Mouse (Mus musculus) megakaryocyte-erythroid progenitor cell, adult 5-6 weeks (primary cell): ENCODE data around the gene Olfr503. TPM values are rescaled to one million over a fixed set of nuclear protein-coding genes. Genes with fewer than 3 reads are reported as not detected.
"Not testable (repeated sequence)": the region's sequence is repeated elsewhere in the genome, so short reads cannot be mapped to it uniquely, and the experiment has no call there.

ENCODE experiments used
- ATAC-seq: replicated peaks from 2 replicates; pipeline ENCODE4 v1.8.0; 2016; ENCODE audit warnings: mild to moderate bottlenecking, inconsistent platforms; ENCODE audit not compliant: severe bottlenecking, poor library complexity, low FRiP score, low TSS enrichment
- total RNA-seq, 2 experiments: library from RNA; stranded (forward) in 1 of 2; stranded (reverse) in 1 of 2; fragments of 200-1000, 215-1000 nt in 1 of 2; fragments of >200 nt in 1 of 2; fragmentation: Nextera tagmentation in 1 of 2; gene quantifications; 2 replicates each; pipeline ENCODE4 v1.2.3; 2014 to 2017

Gene Olfr503
- total RNA-seq (2014; fragmentation: Nextera tagmentation) (not detected in 2 replicates), total RNA-seq (2017) (not detected in 2 replicates)

DNA sequence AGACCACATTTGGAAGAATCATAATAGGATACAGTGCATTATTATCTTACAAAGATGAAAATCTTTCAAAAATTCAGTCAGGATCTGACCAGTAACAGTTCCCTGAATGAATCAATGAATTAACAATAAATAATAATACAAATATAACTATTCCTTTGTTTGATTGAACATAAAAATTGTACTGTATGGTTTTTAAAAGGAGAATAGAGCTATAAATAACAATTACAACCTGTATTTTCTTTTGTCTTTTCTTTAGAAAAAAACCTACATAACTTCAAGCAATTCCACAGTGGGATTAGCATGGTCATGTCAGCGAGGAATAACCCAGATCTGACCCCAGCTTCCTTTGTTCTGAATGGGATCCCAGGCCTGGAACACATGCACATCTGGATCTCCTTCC, at the start of gene Olfr503:
Gene Olfr503 (plus strand): TSS at position 301 of the 400 bp plus-strand sequence.
- not testable (repeated sequence) for ATAC-seq

GRCm38 (mm10) chr7:108524965-108525364, 19.4 kb upstream of the Olfr503 start, which contains the start of gene Olfr502:
Gene Olfr502, minus strand, starts transcription at chr7:108525065.
- no peak for ATAC-seq

- ATAC-seq, result no peak
Observed at GRCm38 (mm10) chr7:108542416-108542815, 1.9 kb upstream of the Olfr503 start.

DNA sequence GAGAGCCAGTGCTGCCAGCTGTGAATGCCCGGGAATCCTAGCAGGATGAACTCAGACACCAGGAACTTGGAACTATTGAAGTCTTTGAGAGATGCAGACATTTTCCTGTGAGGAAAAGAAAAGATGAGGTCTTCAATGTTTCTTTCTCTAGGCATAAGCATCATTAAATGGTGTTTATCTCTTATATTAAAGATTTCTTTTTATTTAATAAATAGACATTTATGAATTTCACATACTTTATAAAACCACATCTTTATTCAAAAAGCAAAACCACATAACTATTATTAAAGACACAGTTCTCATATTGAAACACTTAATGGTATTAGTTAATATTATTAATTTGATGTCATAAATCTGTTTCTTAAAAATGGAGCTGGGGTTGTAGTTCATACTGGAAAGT, 21.4 kb downstream of the Olfr503 start, which contains the start of gene Olfr504:
Gene Olfr504 (minus strand): TSS at position 101 of the 400 bp plus-strand sequence.
- ATAC-seq, result no peak

DNA sequence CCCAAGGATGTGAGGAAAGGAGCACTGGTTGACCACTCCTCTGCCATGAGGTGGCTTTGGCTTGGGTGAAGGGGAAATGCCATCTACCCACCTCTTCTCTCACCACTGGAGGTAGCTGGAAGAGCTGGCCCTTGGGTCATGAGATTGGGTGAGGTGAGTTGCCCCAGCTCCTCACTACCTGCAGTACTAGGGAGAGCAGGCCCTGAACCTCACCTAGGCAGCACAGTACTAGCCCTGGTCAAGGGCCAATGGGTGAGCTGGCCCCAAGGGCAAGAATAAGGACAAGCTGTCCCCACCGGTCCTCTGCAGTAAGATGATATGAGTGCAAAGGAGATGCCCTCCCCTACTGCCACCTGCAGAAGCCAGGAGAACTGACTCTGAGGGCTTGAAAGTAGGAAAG, 45.5 kb downstream of the Olfr503 start:
- ATAC-seq, result no peak

Other genes starting within 250 kb of the Olfr503 start
- not detected in 2 replicates for gene Olfr491, start 231.1 kb upstream of the Olfr503 start, total RNA-seq (2014; fragmentation: Nextera tagmentation)
- not detected in 2 replicates for gene Olfr491, start 231.1 kb upstream of the Olfr503 start, total RNA-seq (2017)
- not detected in 2 replicates for gene Olfr492, start 220.9 kb upstream of the Olfr503 start, total RNA-seq (2014; fragmentation: Nextera tagmentation)
- not detected in 2 replicates for gene Olfr492, start 220.9 kb upstream of the Olfr503 start, total RNA-seq (2017)
- gene Olfr493, start 197.5 kb upstream of the Olfr503 start, total RNA-seq (2014; fragmentation: Nextera tagmentation), result not detected in 2 replicates
- not detected in 2 replicates for gene Olfr493, start 197.5 kb upstream of the Olfr503 start, total RNA-seq (2017)
- gene Olfr494, start 179.2 kb upstream of the Olfr503 start, total RNA-seq (2014; fragmentation: Nextera tagmentation), result not detected in 2 replicates
- gene Olfr494, start 179.2 kb upstream of the Olfr503 start, total RNA-seq (2017), result not detected in 2 replicates
- not detected in 2 replicates for gene Olfr495, start 151.4 kb upstream of the Olfr503 start, total RNA-seq (2014; fragmentation: Nextera tagmentation)
- gene Olfr495, start 151.4 kb upstream of the Olfr503 start, total RNA-seq (2017), result not detected in 2 replicates
- not detected in 2 replicates for gene Olfr497, start 124.1 kb upstream of the Olfr503 start, total RNA-seq (2014; fragmentation: Nextera tagmentation)
- not detected in 2 replicates for gene Olfr497, start 124.1 kb upstream of the Olfr503 start, total RNA-seq (2017)
- gene Olfr498, start 79.2 kb upstream of the Olfr503 start, total RNA-seq (2014; fragmentation: Nextera tagmentation), result not detected in 2 replicates
- gene Olfr498, start 79.2 kb upstream of the Olfr503 start, total RNA-seq (2017), result not detected in 2 replicates
- gene Olfr502, start 19.5 kb upstream of the Olfr503 start, total RNA-seq (2014; fragmentation: Nextera tagmentation), result not detected in 2 replicates
- not detected in 2 replicates for gene Olfr502, start 19.5 kb upstream of the Olfr503 start, total RNA-seq (2017)
- not detected in 2 replicates for gene Olfr504, start 21.3 kb downstream of the Olfr503 start, total RNA-seq (2014; fragmentation: Nextera tagmentation)
- gene Olfr504, start 21.3 kb downstream of the Olfr503 start, total RNA-seq (2017), result not detected in 2 replicates
- not detected in 2 replicates for gene Olfr506, start 66.3 kb downstream of the Olfr503 start, total RNA-seq (2014; fragmentation: Nextera tagmentation)
- not detected in 2 replicates for gene Olfr506, start 66.3 kb downstream of the Olfr503 start, total RNA-seq (2017)
- gene Olfr507, start 77.3 kb downstream of the Olfr503 start, total RNA-seq (2014; fragmentation: Nextera tagmentation), result not detected in 2 replicates
- not detected in 2 replicates for gene Olfr507, start 77.3 kb downstream of the Olfr503 start, total RNA-seq (2017)
- not detected in 2 replicates for gene Olfr508, start 85.5 kb downstream of the Olfr503 start, total RNA-seq (2014; fragmentation: Nextera tagmentation)
- gene Olfr508, start 85.5 kb downstream of the Olfr503 start, total RNA-seq (2017), result not detected in 2 replicates
- gene Olfr509, start 107.4 kb downstream of the Olfr503 start, total RNA-seq (2014; fragmentation: Nextera tagmentation), result not detected in 2 replicates
- not detected in 2 replicates for gene Olfr509, start 107.4 kb downstream of the Olfr503 start, total RNA-seq (2017)
- gene Olfr510, start 121.9 kb downstream of the Olfr503 start, total RNA-seq (2014; fragmentation: Nextera tagmentation), result not detected in 2 replicates
- gene Olfr510, start 121.9 kb downstream of the Olfr503 start, total RNA-seq (2017), result not detected in 2 replicates
- not detected in 2 replicates for gene Olfr512, start 168.8 kb downstream of the Olfr503 start, total RNA-seq (2014; fragmentation: Nextera tagmentation)
- gene Olfr512, start 168.8 kb downstream of the Olfr503 start, total RNA-seq (2017), result not detected in 2 replicates
- not detected in 2 replicates for gene Olfr513, start 206.4 kb downstream of the Olfr503 start, total RNA-seq (2014; fragmentation: Nextera tagmentation)
- gene Olfr513, start 206.4 kb downstream of the Olfr503 start, total RNA-seq (2017), result not detected in 2 replicates